Mouse (Mus musculus) embryonic facial prominence, embryonic 10.5 days (tissue): ENCODE measurements around the gene Git1. TPM values are rescaled to one million over a fixed set of nuclear protein-coding genes. Genes with fewer than 3 reads are reported as not detected.

Source experiments
- DNase-seq: peaks from one replicate; pipeline ENCODE4 v3.0.0-alpha.2; 2017; ENCODE audit warnings: low spot score
- H3K27ac ChIP-seq: fragments of 300-500 bp; sonication (generic); replicated peaks from 2 replicates; pipeline ENCODE4 v1.5.1; 2016; ENCODE audit warnings: mild to moderate bottlenecking
- H3K27me3 ChIP-seq: fragments of 300-500 bp; sonication (generic); replicated peaks from 2 replicates; pipeline ENCODE4 v1.6.1; 2016; ENCODE audit warnings: low read depth, mild to moderate bottlenecking; ENCODE audit not compliant: poor library complexity, severe bottlenecking
- H3K36me3 ChIP-seq: fragments of 300-500 bp; sonication (generic); replicated peaks from 2 replicates; pipeline ENCODE4 v1.6.1; 2016; ENCODE audit warnings: mild to moderate bottlenecking, moderate library complexity
- H3K4me1 ChIP-seq: fragments of 300-500 bp; sonication (generic); 2 replicates; pipeline ENCODE4 v1.6.1; 2016
- H3K4me3 ChIP-seq: fragments of 300-500 bp; sonication (generic); 2 replicates; pipeline ENCODE4 v1.5.1; 2016; ENCODE audit warnings: mild to moderate bottlenecking, moderate library complexity
- H3K9me3 ChIP-seq: fragments of 300-500 bp; sonication (generic); 2 replicates; pipeline ENCODE4 v1.6.1; 2016; ENCODE audit warnings: mild to moderate bottlenecking
- WGBS: fragments of 180-500 bp; shearing (Covaris S2); methylation state at CpG from one replicate; pipeline ENCODE4 v1.1.7; 2016; 5-methylcytosine and 5-hydroxymethylcytosine counted together
- polyA plus RNA-seq: library from polyadenylated mRNA; unstranded; fragments of >200 nt; fragmentation: Nextera tagmentation; extraction: Ambion mirVana; gene quantifications from 2 replicates; pipeline ENCODE4 v1.2.1, GENCODE M21; 2016

The Git1 gene
- polyA plus RNA-seq, 1 experiment from 2014 or later, result 13.2 TPM

- no peaks in the 10 kb centered on the region for H3K27me3 ChIP-seq
- DNase-seq, result peak; percentile 43
- 23% methylated on average over 4 of the region's 4 CpGs for WGBS
- H3K4me1 ChIP-seq, result peaks cover 75% of the 10 kb centered on the region
- peak overlapping the region; percentile 43 for H3K4me3 ChIP-seq
- peaks cover 60% of the 10 kb centered on the region for H3K36me3 ChIP-seq
- H3K9me3 ChIP-seq, result no peaks in the 10 kb centered on the region
- peak overlapping the region; percentile 85 for H3K27ac ChIP-seq
Observed at GRCm38 (mm10) chr11:77497851-77498250, 4.5 kb downstream of the Git1 start.

GRCm38 (mm10) chr11:77498261-77499139, 5.1 kb downstream of the Git1 start:
- Histone ChIP-seq H3K4me3 (peak overlapping the region; percentile 43), H3K4me1 (peaks cover 75% of the 10 kb centered on the region), H3K36me3 (peaks cover 67% of the 10 kb centered on the region)

GRCm38 (mm10) chr11:77499354-77499753, 6.0 kb downstream of the Git1 start:
- H3K4me1 ChIP-seq, result peaks cover 68% of the 10 kb centered on the region
- DNase-seq, result no peak
- WGBS, result 87% methylated on average over 7 of the region's 7 CpGs
- H3K27me3 ChIP-seq, result no peaks in the 10 kb centered on the region
- H3K4me3 ChIP-seq, result no peak overlapping the region
- H3K36me3 ChIP-seq, result peaks cover 75% of the 10 kb centered on the region
- H3K27ac ChIP-seq, result peak overlapping the region; percentile 85; the same call in 1 of the 2 replicates
- H3K9me3 ChIP-seq, result no peaks in the 10 kb centered on the region

More at GRCm38 (mm10) chr11:77498261-77499139, 5.1 kb downstream of the Git1 start:
- peak; percentile 28 for DNase-seq
- peak overlapping the region; percentile 85 for H3K27ac ChIP-seq
- WGBS, result 63% methylated on average over 12 of the region's 12 CpGs
- no peaks in the 10 kb centered on the region for H3K9me3 ChIP-seq
- no peaks in the 10 kb centered on the region for H3K27me3 ChIP-seq

GRCm38 (mm10) chr11:77500361-77501325, 7.3 kb downstream of the Git1 start:
- no peaks in the 10 kb centered on the region for H3K9me3 ChIP-seq
- no peak for DNase-seq
- H3K27me3 ChIP-seq, result no peaks in the 10 kb centered on the region
- peaks cover 87% of the 10 kb centered on the region for H3K36me3 ChIP-seq
- H3K4me1 ChIP-seq, result peaks cover 55% of the 10 kb centered on the region
- H3K27ac ChIP-seq, result no peak overlapping the region
- 86% methylated on average over 17 of the region's 17 CpGs for WGBS
- H3K4me3 ChIP-seq, result no peak overlapping the region

- Histone ChIP-seq H3K27me3 (no peaks in the 10 kb centered on the region), H3K36me3 (peaks cover 87% of the 10 kb centered on the region), H3K27ac (no peak overlapping the region), H3K4me3 (no peak overlapping the region), H3K9me3 (no peaks in the 10 kb centered on the region), H3K4me1 (peaks cover 48% of the 10 kb centered on the region)
- 31% methylated on average over 5 of the region's 5 CpGs for WGBS
- peak; percentile 74 for DNase-seq
Observed at GRCm38 (mm10) chr11:77501392-77501791, 8.0 kb downstream of the Git1 start.

GRCm38 (mm10) chr11:77501971-77502370, 8.6 kb downstream of the Git1 start:
- H3K36me3 ChIP-seq, result peaks cover 92% of the 10 kb centered on the region

GRCm38 (mm10) chr11:77502481-77502880, 9.1 kb downstream of the Git1 start:
- no peak for DNase-seq
- H3K36me3 ChIP-seq, result peaks cover 93% of the 10 kb centered on the region
- peaks cover 41% of the 10 kb centered on the region for H3K4me1 ChIP-seq
- no peaks in the 10 kb centered on the region for H3K27me3 ChIP-seq
- H3K9me3 ChIP-seq, result no peaks in the 10 kb centered on the region
- WGBS, result 90% methylated on average over 6 of the region's 6 CpGs
- H3K4me3 ChIP-seq, result no peak overlapping the region
- no peak overlapping the region for H3K27ac ChIP-seq

More at GRCm38 (mm10) chr11:77501971-77502370, 8.6 kb downstream of the Git1 start:
- Histone ChIP-seq H3K27ac (no peak overlapping the region), H3K4me3 (no peak overlapping the region), H3K27me3 (no peaks in the 10 kb centered on the region), H3K9me3 (no peaks in the 10 kb centered on the region), H3K4me1 (peaks cover 43% of the 10 kb centered on the region)
- 90% methylated on average over 4 of the region's 4 CpGs for WGBS
- no peak for DNase-seq

GRCm38 (mm10) chr11:77503511-77503910, 10.1 kb downstream of the Git1 start:
- no peak overlapping the region; the same call in 1 of the 2 replicates for H3K27ac ChIP-seq
- H3K4me1 ChIP-seq, result peaks cover 41% of the 10 kb centered on the region
- H3K27me3 ChIP-seq, result no peaks in the 10 kb centered on the region
- peaks cover 95% of the 10 kb centered on the region for H3K36me3 ChIP-seq
- WGBS, result 70% methylated on average over 3 of the region's 3 CpGs
- no peaks in the 10 kb centered on the region for H3K9me3 ChIP-seq
- DNase-seq, result no peak
- no peak overlapping the region; the same call in 1 of the 2 replicates for H3K4me3 ChIP-seq

GRCm38 (mm10) chr11:77504377-77504776, 11.0 kb downstream of the Git1 start:
- no peaks in the 10 kb centered on the region for H3K9me3 ChIP-seq
- 94% methylated on average over 19 of the region's 19 CpGs for WGBS
- no peak for DNase-seq
- no peak overlapping the region for H3K4me3 ChIP-seq
- no peaks in the 10 kb centered on the region for H3K27me3 ChIP-seq
- peaks cover 39% of the 10 kb centered on the region for H3K4me1 ChIP-seq
- H3K27ac ChIP-seq, result no peak overlapping the region
- peaks cover 94% of the 10 kb centered on the region for H3K36me3 ChIP-seq

- no peak for DNase-seq
- Histone ChIP-seq H3K36me3 (peaks cover 94% of the 10 kb centered on the region), H3K27ac (no peak overlapping the region), H3K4me3 (no peak overlapping the region), H3K9me3 (no peaks in the 10 kb centered on the region), H3K4me1 (peaks cover 32% of the 10 kb centered on the region), H3K27me3 (no peaks in the 10 kb centered on the region)
- 91% methylated on average over 22 of the region's 22 CpGs for WGBS
Observed at GRCm38 (mm10) chr11:77505291-77505980, 12.1 kb downstream of the Git1 start.

GRCm38 (mm10) chr11:77506273-77506672, 12.9 kb downstream of the Git1 start:
- no peaks in the 10 kb centered on the region for H3K9me3 ChIP-seq
- H3K4me1 ChIP-seq, result peaks cover 24% of the 10 kb centered on the region
- WGBS, result 88% methylated on average over 14 of the region's 14 CpGs
- H3K27ac ChIP-seq, result no peak overlapping the region; the same call in 1 of the 2 replicates
- no peak for DNase-seq
- H3K4me3 ChIP-seq, result no peak overlapping the region
- no peaks in the 10 kb centered on the region for H3K27me3 ChIP-seq
- peaks cover 89% of the 10 kb centered on the region for H3K36me3 ChIP-seq

- H3K4me1 ChIP-seq, result peaks cover 26% of the 10 kb centered on the region
- H3K27me3 ChIP-seq, result no peaks in the 10 kb centered on the region
- no peaks in the 10 kb centered on the region for H3K9me3 ChIP-seq
- H3K36me3 ChIP-seq, result peaks cover 83% of the 10 kb centered on the region
- no peak overlapping the region for H3K4me3 ChIP-seq
- DNase-seq, result no peak
- WGBS, result 88% methylated on average over 6 of the region's 6 CpGs
- no peak overlapping the region; the same call in 1 of the 2 replicates for H3K27ac ChIP-seq
Observed at GRCm38 (mm10) chr11:77506941-77507340, 13.6 kb downstream of the Git1 start.
